Mouse (Mus musculus) liver, embryonic 11.5 days (tissue): ENCODE measurements at regions not wholly inside any gene's neighbourhood (a gene's known extent, or its start where the extent isn't known, plus 50 kb on each side); places are given as distances from the start of the nearest gene placed in this dataset.

Source experiments
- ATAC-seq: fragments of 200-750 bp; cut with Nextera tagmentation; replicated peaks from 2 replicates; pipeline ENCODE4 v1.8.0; 2017; ENCODE audit warnings: moderate number of reproducible peaks, mild to moderate bottlenecking, moderate TSS enrichment, moderate library complexity; ENCODE audit not compliant: low FRiP score
- DNase-seq: peaks from one replicate; pipeline ENCODE4 v3.0.0-alpha.2; 2017; ENCODE audit warnings: low spot score
- H3K27ac ChIP-seq: fragments of 300-500 bp; sonication (generic); 2 replicates; pipeline ENCODE4 v1.5.1; 2014; ENCODE audit warnings: mild to moderate bottlenecking, low read depth, low read length, control low read depth
- H3K27me3 ChIP-seq: fragments of 300-500 bp; sonication (generic); replicated peaks from 2 replicates; pipeline ENCODE4 v1.6.1; 2014; ENCODE audit warnings: low read length, mixed read lengths; ENCODE audit not compliant: control insufficient read depth, insufficient read depth
- H3K36me3 ChIP-seq: fragments of 300-500 bp; sonication (generic); 2 replicates; pipeline ENCODE4 v1.6.1; 2014; ENCODE audit warnings: mild to moderate bottlenecking, low read length, moderate library complexity, mixed read lengths; ENCODE audit not compliant: control insufficient read depth, insufficient read depth
- H3K4me1 ChIP-seq: fragments of 300-500 bp; sonication (generic); replicated peaks from 2 replicates; pipeline ENCODE4 v1.6.1; 2014; ENCODE audit warnings: low read length, mixed read lengths; ENCODE audit not compliant: control insufficient read depth, insufficient read depth
- H3K4me2 ChIP-seq: fragments of 300-500 bp; sonication (generic); 2 replicates; pipeline ENCODE4 v1.6.1; 2014; ENCODE audit warnings: mild to moderate bottlenecking, control low read depth, moderate library complexity
- H3K4me3 ChIP-seq: fragments of 300-500 bp; sonication (generic); 2 replicates; pipeline ENCODE4 v1.5.1; 2014; ENCODE audit warnings: low read depth, low read length, control low read depth
- H3K9ac ChIP-seq: fragments of 300-500 bp; sonication (generic); 2 replicates; pipeline ENCODE4 v1.6.1; 2014; ENCODE audit warnings: low read depth, low read length, control low read depth
- H3K9me3 ChIP-seq: fragments of 300-500 bp; sonication (generic); 2 replicates; pipeline ENCODE4 v1.6.1; 2016; ENCODE audit warnings: low read length, inconsistent platforms, mixed read lengths; ENCODE audit not compliant: control insufficient read depth
- WGBS: fragments of 180-500 bp; shearing (Covaris S2); extraction: QIAGEN DNeasy Blood & Tissue Kit; methylation state at CpG from one replicate; pipeline ENCODE4 v1.1.7; 2014; 5-methylcytosine and 5-hydroxymethylcytosine counted together

- ATAC-seq (no peak), DNase-seq (no peak)
- H3K9me3 ChIP-seq: no peaks in the 10 kb centered on the region
- H3K36me3 ChIP-seq: no peaks in the 10 kb centered on the region
- no peaks in the 10 kb centered on the region for H3K27me3 ChIP-seq
- H3K4me2 ChIP-seq: no peak overlapping the region
- 0 out of 2 replicates have a peak, but pooled peaks cover 3% of the 10 kb centered on the region for H3K4me1 ChIP-seq
- WGBS: 82% methylated on average over 2 of the region's 2 CpGs
- H3K9ac ChIP-seq: no peak overlapping the region
- H3K27ac ChIP-seq: no peak overlapping the region
- H3K4me3 ChIP-seq: no peak overlapping the region
Observed at GRCm38 (mm10) chr2:117963526-117963925, 148.2 kb upstream of the Thbs1 start.

DNA sequence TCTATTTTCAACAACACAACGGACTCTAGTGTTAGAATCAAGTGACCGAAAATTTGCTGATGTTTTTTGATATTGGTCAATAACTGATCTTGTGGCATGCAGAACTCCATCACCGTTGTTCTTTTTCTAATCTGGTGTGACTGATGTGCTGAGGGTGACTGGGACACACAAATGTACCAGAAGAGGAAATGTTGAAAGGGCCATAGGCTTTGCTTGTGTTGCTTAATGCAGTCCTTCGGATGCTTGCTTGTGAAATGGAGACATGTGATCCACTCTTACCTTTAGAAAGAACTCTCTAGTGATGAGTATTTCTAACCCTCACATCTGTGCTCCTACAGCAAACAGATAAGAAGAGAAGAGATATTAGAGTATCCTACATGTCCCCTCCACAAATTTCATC lies 145.9 kb upstream of the Thbs1 start:
- 82% methylated on average over 4 of the region's 4 CpGs for WGBS
- Histone ChIP-seq H3K27ac (no peak overlapping the region), H3K9me3 (no peaks in the 10 kb centered on the region), H3K4me3 (no peak overlapping the region), H3K4me2 (no peak overlapping the region), H3K4me1 (0 out of 2 replicates have a peak, but pooled peaks cover 3% of the 10 kb centered on the region), H3K36me3 (no peaks in the 10 kb centered on the region), H3K9ac (no peak overlapping the region), H3K27me3 (no peaks in the 10 kb centered on the region)
- DNase-seq (no peak), ATAC-seq (no peak)

DNA sequence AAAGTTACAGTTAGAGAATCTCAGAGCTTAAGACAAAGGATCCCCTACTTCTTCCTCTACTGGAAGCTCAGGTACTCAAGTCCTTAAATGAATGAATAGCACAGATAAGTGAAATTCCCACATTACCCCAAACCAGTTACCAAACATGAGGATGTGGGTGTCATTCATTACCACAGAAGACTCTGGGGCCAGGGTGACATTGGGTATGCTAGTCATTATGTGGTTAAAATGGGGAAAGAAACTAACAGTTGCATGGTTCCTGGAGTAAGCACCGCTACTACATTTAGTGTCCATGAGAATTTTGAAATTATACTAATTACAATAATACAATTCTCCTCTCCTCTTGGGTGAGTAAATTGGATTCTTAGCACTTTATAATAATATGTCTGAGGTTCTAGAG lies 142.9 kb upstream of the Thbs1 start:
- Histone ChIP-seq H3K36me3 (no peaks in the 10 kb centered on the region), H3K27ac (no peak overlapping the region), H3K9me3 (no peaks in the 10 kb centered on the region), H3K4me1 (no peaks in the 10 kb centered on the region), H3K4me3 (no peak overlapping the region), H3K27me3 (no peaks in the 10 kb centered on the region), H3K9ac (no peak overlapping the region), H3K4me2 (no peak overlapping the region)
- DNase-seq (no peak), ATAC-seq (no peak)
- WGBS: 80% methylated on average over 1 of the region's 1 CpGs

GRCm38 (mm10) chr2:117970631-117971030 lies 141.0 kb upstream of the Thbs1 start:
- WGBS: 85% methylated on average over 5 of the region's 5 CpGs
- no peak for ATAC-seq

DNA sequence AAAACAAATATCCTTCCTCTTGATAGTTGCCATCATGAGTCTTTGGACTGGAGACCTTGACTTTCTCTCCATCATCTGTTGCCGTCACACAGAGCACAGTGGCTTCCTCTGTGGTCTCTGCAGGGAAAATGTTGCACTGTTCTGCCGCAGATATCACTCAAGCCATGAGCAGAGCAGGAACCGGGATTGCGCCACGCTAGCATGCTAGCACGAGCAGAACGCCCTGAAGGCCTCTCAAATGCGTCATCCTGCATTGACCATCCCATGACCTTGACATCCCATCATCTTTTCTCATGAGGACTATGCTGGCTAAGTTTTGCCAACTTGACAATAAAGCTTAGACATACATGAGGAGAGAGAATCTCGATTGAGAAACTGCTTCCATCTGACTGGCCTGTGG lies 134.6 kb upstream of the Thbs1 start:
- Histone ChIP-seq H3K36me3 (no peaks in the 10 kb centered on the region), H3K4me3 (no peak overlapping the region), H3K27ac (no peak overlapping the region), H3K4me2 (no peak overlapping the region), H3K4me1 (no peaks in the 10 kb centered on the region), H3K27me3 (no peaks in the 10 kb centered on the region), H3K9ac (no peak overlapping the region), H3K9me3 (no peaks in the 10 kb centered on the region)
- 60% methylated on average over 9 of the region's 9 CpGs for WGBS
- no peak for ATAC-seq
- no peak for DNase-seq

More at GRCm38 (mm10) chr2:117970631-117971030, 141.0 kb upstream of the Thbs1 start:
- DNase-seq: no peak
- Histone ChIP-seq H3K9ac (no peak overlapping the region), H3K9me3 (no peaks in the 10 kb centered on the region), H3K4me2 (no peak overlapping the region), H3K36me3 (no peaks in the 10 kb centered on the region), H3K27me3 (no peaks in the 10 kb centered on the region), H3K27ac (no peak overlapping the region), H3K4me3 (no peak overlapping the region), H3K4me1 (no peaks in the 10 kb centered on the region)

GRCm38 (mm10) chr2:117980856-117981255 lies 130.8 kb upstream of the Thbs1 start:
- 67% methylated on average over 2 of the region's 2 CpGs for WGBS
- ATAC-seq: no peak
- no peak for DNase-seq

GRCm38 (mm10) chr2:117984569-117984968 lies 127.1 kb upstream of the Thbs1 start:
- Histone ChIP-seq H3K9ac (no peak overlapping the region), H3K27me3 (no peaks in the 10 kb centered on the region), H3K4me2 (no peak overlapping the region), H3K4me3 (no peak overlapping the region), H3K36me3 (no peaks in the 10 kb centered on the region), H3K9me3 (no peaks in the 10 kb centered on the region), H3K4me1 (no peaks in the 10 kb centered on the region), H3K27ac (no peak overlapping the region)
- 81% methylated on average over 5 of the region's 5 CpGs for WGBS
- ATAC-seq (no peak), DNase-seq (no peak)

More at GRCm38 (mm10) chr2:117980856-117981255, 130.8 kb upstream of the Thbs1 start:
- H3K36me3 ChIP-seq: no peaks in the 10 kb centered on the region
- no peak overlapping the region for H3K4me3 ChIP-seq
- no peak overlapping the region for H3K4me2 ChIP-seq
- H3K27ac ChIP-seq: no peak overlapping the region
- H3K9me3 ChIP-seq: no peaks in the 10 kb centered on the region
- no peaks in the 10 kb centered on the region for H3K4me1 ChIP-seq
- no peaks in the 10 kb centered on the region for H3K27me3 ChIP-seq
- no peak overlapping the region for H3K9ac ChIP-seq

GRCm38 (mm10) chr2:117987426-117988215 lies 124.1 kb upstream of the Thbs1 start:
- H3K36me3 ChIP-seq: no peaks in the 10 kb centered on the region
- no peak overlapping the region for H3K27ac ChIP-seq
- no peaks in the 10 kb centered on the region for H3K9me3 ChIP-seq
- DNase-seq (no peak), ATAC-seq (no peak)
- H3K4me2 ChIP-seq: no peak overlapping the region
- H3K27me3 ChIP-seq: no peaks in the 10 kb centered on the region
- no peak overlapping the region for H3K4me3 ChIP-seq
- 71% methylated on average over 10 of the region's 10 CpGs for WGBS
- no peak overlapping the region for H3K9ac ChIP-seq
- H3K4me1 ChIP-seq: no peaks in the 10 kb centered on the region
